Mouse (Mus musculus) G1E-ER4 (cell line): Measurements from ENCODE around the gene Cul7. TPM values are rescaled to one million over a fixed set of nuclear protein-coding genes. Genes with fewer than 3 reads are reported as not detected.

Source experiments
- GATA1 ChIP-seq: IDR thresholded peaks from one replicate; pipeline ENCODE4 v1.8.0; 2012; ENCODE audit warnings: low read length, inconsistent platforms
- polyA plus RNA-seq: library from polyadenylated mRNA; stranded (reverse); fragments of >175 nt; gene quantifications from 2 replicates; pipeline ENCODE4 v1.2.3, GENCODE M21; 2012

Cul7 gene
- 94.6 and 117 TPM in 2 replicates for polyA plus RNA-seq

- TF ChIP-seq GATA1 = no peak
These were observed at the start of gene Cul7 for GRCm38 (mm10) chr17:46650232-46651031. TSS of gene Cul7 (plus strand) at chr17:46650337.

GRCm38 (mm10) chr17:46600569-46600968 lies 49.6 kb upstream of the Cul7 start:
- TF ChIP-seq GATA1 = no peak

GRCm38 (mm10) chr17:46602212-46602611 lies 47.9 kb upstream of the Cul7 start:
- TF ChIP-seq GATA1 = no peak

GRCm38 (mm10) chr17:46603229-46603628 lies 46.9 kb upstream of the Cul7 start:
- no peak for TF ChIP-seq GATA1

GRCm38 (mm10) chr17:46605126-46605525 lies 45.0 kb upstream of the Cul7 start:
- TF ChIP-seq GATA1 = no peak

- TF ChIP-seq GATA1 = no peak
These were observed 44.1 kb upstream of the Cul7 start for GRCm38 (mm10) chr17:46605987-46606386.

GRCm38 (mm10) chr17:46609721-46610514 lies 40.2 kb upstream of the Cul7 start:
- no peak for TF ChIP-seq GATA1

GRCm38 (mm10) chr17:46611316-46611715 lies 38.8 kb upstream of the Cul7 start:
- no peak for TF ChIP-seq GATA1

GRCm38 (mm10) chr17:46612189-46612588 lies 37.9 kb upstream of the Cul7 start:
- no peak for TF ChIP-seq GATA1

GRCm38 (mm10) chr17:46612820-46613219 lies 37.3 kb upstream of the Cul7 start:
- no peak for TF ChIP-seq GATA1

- TF ChIP-seq GATA1 = no peak
These were observed 36.9 kb upstream of the Cul7 start for GRCm38 (mm10) chr17:46613229-46613628.

- TF ChIP-seq GATA1 = no peak
These were observed 32.3 kb upstream of the Cul7 start for GRCm38 (mm10) chr17:46617799-46618198.

GRCm38 (mm10) chr17:46618394-46618768 lies 31.8 kb upstream of the Cul7 start:
- TF ChIP-seq GATA1 = no peak

GRCm38 (mm10) chr17:46618769-46619682 lies 31.1 kb upstream of the Cul7 start:
- no peak for TF ChIP-seq GATA1

- TF ChIP-seq GATA1 = no peak
These were observed 30.3 kb upstream of the Cul7 start for GRCm38 (mm10) chr17:46619683-46620357.

- TF ChIP-seq GATA1 = no peak
These were observed 28.8 kb upstream of the Cul7 start for GRCm38 (mm10) chr17:46621324-46621723.
